Mouse (Mus musculus): ENCODE measurements at regions not wholly inside any gene's neighbourhood (a gene's known extent, or its start where the extent isn't known, plus 50 kb on each side); places are given as distances from the start of the nearest gene placed in this dataset.
"Not testable (repeated sequence)": the region's sequence is repeated elsewhere in the genome, so short reads cannot be mapped to it uniquely, and the experiment has no call there.

DNA sequence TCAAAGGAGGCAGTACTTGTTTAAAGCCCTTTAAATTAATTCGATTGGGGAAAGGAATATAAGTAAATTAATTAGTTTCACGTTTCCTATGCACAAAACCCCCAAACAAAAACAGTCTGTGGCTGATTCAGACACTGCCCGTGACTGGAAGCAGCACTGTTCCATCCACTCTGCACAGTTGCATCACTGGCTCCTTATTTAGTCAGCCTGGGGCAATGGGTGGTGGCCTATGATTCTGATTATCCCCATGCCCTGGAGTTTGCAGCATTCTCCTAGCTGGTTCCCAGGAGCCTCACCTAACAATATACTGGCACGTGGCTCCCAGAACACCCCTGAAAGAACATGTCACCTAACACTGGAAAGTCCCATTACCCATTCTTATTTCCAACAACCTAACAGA, 99.6 kb upstream of the Fam78b start:
- no peak for DNase-seq

DNA sequence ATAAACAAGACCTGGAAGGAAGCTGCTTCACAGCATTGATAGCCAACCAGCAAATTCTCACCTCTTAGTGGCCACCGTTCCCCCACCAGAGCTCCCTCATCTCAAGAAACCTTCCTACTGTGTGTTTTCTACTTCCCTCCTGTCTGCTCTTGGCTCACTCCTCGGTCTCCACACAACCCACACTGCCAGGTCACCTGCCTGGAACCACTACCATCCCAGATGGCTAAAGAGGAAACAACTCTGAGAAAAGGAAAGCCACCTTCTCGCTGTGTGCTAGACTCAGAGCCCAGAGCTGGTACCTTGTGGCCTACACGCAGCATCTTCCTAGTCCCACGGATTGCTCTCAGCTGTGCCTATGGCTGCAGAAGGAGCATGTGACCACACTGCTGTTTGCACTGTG, 97.8 kb upstream of the Fam78b start:
- no peak for DNase-seq

DNA sequence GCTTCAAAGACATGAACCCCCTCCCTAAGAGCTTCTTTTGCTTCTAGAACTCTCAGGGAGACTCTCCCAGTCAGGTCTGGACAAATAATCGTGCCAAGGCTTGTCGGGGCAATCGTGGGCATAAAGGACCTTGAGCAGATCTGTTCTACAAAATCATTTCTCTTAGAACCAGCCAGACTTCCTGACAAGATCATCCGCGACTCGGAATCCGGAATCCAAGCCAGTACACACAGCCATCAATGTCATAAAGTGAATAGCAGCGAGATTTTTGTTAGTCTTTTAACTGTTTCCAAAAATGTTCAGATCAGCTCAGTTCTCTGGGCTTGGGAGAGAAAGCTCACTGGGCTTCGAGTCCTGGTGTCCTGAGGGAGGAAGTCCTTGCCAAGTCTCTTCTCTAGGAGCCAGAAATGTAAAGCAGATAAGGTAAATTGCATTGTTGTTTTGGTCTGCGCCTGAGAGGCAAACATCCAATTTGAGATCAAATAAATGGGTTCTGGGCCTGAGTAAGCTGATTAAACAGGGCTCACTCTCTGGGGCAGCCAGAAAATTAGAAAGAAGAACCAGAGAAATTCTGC, 92.9 kb upstream of the Fam78b start:
- peak; percentile 31 for DNase-seq

DNA sequence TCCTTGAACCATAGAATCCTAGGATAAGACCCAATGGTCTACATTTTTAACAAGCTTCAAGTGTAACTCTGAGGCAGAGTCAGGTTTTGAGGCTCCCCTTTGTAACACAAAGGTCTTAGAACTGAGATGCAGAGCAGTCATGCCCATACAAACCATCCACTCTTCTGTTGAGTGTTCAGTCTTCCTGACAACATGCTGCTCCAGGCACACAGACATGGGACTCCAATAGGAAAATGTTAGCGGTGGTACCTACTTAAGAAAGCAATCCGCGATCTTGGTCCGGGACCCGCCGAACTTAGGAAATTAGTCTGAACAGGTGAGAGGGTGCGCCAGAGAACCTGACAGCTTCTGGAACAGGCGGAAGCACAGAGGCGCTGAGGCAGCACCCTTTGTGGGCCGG, 89.0 kb upstream of the Fam78b start:
- DNase-seq = not testable (repeated sequence)

DNA sequence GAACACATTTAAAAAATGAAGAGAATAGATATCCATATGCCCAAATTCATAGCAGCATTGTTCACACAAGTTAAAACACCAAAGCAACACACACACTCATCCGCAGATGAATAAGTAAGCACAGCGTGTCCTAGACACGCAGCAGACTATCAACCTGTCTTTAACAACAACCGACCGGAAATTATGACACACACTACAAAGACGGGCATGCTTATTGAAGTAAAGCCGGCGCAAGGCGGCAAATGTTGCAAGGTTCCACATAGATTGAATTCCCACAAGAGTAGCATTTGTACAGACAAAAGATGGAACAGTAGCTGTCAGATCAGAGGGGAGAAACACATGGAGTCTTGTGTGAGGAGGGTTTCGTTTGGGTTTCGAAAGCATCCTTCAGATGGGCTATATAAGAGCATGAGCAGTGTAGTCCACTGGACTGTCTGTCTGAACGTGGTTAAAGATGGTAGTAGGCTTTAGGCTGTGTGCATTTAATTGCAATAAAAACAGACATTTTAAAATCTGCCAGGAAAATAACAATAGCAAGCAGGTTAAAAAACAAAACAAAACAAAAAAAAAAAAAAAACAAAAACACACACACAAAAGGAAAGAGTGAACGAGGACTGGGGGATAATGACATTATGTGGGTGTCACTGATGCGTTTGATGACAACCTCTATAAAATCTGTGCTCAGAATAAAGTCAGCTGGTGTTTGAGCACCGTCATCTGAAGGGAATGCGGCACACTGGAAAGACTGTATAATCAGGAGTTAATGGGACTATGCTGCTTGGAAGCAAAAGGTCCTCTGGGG, 78.1 kb upstream of the Fam78b start:
- no peak for DNase-seq

DNA sequence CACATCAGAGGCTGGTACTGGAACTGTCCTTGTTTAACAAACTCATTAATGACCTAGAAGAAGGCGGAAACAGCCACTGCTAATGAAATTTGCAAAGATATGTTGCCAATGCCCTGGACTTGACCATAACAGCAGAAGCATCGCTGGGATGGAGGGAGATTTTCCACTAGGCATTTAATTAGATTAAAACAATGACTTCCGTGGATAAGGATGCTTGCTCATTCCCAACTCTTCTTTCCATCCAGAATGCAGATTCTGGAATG, 77.6 kb upstream of the Fam78b start:
- DNase-seq = no peak

DNA sequence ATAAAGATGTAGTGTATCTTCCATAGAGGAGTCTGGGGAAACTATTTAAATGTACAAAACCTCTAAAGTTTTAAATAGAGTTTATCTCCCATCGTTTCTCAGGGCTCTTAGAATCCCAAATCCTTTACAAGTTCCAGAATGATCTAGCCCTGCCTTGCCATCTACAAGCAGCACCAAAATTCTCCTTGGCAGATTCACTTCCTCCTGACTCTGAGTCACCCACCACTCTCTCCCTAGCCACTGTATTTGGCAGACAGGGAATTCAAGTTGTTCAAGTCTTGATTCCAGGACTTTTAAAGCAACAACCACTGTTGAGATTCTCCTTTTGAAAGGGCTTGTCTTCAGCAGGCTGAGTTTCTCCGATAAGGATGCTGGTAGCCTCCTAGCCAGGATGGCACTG, 77.1 kb upstream of the Fam78b start:
- no peak for DNase-seq

DNA sequence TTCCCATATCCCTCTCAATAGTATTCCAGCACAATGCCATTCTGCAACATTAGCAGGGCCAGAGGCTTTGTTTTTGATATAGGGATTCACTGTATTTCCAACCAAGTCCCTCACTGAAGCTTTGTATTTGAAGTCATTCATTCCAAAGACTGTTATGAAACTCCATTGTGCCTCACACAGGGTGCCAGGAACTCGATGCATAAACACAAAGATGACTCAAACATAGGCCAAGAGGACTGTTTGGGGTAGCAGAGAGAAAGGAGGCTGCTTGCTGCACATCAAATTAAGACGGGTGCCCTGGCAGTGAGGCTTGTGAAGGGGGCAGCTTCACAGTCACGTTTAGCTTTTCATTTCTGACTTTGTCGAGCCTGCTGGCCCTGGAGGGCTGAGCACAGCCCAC, 75.1 kb upstream of the Fam78b start:
- DNase-seq = no peak

DNA sequence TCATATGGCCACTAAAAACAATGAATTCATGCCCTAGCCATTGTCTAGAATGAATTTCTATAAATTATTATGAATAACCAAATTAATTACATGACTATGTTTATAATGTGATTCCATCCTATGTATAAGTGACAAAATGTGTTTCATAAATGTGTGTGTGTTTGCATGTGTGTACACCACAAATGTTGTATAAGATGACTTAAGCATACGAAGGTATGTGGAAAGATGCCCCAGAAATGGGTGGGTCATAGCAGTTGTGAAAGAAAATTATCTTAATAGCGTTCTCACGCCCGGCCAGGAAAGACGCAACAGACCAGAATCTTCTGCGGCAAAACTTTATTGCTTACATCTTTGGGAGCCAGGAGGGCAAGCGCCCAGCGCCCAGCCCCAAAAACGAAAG, 61.5 kb upstream of the Fam78b start:
- not testable (repeated sequence) for DNase-seq

GRCm38 (mm10) chr1:166940146-166941076, 60.8 kb upstream of the Fam78b start:
- DNase-seq = not testable (repeated sequence)

DNA sequence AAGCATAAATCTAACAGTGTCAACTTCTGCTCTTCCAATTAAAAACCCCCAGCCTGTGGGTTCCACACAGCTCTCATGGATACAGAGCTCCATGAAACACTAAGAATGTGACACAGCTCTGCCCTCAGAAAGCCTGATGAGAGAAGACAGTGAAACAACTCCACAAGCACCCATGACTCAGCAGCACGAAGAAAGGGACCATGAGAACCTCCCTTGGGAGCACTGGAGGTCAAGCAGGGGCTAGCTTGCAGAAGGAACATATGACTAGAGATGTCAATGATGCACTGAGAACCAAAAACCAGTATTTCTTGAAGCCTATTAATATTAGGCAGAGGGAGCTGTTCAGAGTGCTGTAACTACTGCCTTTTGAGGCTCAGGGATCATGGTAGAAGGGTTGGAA, 59.0 kb upstream of the Fam78b start:
- DNase-seq = no peak

DNA sequence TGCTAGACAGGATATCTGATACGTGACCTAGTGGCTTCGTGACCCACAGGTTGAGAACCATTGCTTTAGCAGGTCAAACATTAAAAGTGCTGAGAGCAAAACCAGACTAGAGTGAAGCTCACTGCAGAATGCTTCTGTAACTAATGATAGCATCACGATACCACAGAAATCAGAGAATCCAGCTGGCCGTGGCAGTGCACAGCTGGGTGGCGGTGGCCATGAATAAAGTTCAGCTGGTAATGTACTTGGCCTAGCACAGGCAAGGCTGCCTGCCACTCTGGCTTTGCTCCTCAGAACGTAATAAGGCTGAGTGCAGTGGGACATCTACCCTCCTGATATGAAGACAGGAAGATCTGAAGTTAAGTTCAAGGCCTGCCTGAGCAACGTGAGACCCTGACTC, 56.7 kb upstream of the Fam78b start:
- no peak for DNase-seq

GRCm38 (mm10) chr1:166947844-166948702, 53.1 kb upstream of the Fam78b start:
- DNase-seq = no peak
